Mouse (Mus musculus): ENCODE measurements around the gene Cdc42se2. TPM values are rescaled to one million over a fixed set of nuclear protein-coding genes. Genes with fewer than 3 reads are reported as not detected.

The Cdc42se2 gene
- total RNA-seq, 1 experiment, result 53.8 TPM

GRCm38 (mm10) chr11:54675792-54676489 is 111.5 kb downstream of the Cdc42se2 start:
- Histone ChIP-seq H3K9me3 (ENCODE audit: control insufficient read depth, insufficient read depth, low read depth, low read length) (no peaks in the 10 kb centered on the region), H3K27ac (ENCODE audit: insufficient read depth, low read depth, low read length, poor library complexity, severe bottlenecking) (no peak overlapping the region), H3K36me3 (ENCODE audit: control insufficient read depth, insufficient read depth, low read length, poor library complexity, severe bottlenecking) (peaks cover 2% of the 10 kb centered on the region), H3K4me3 (ENCODE audit: insufficient read depth in 1 of 2, low read depth in 1 of 2, low read length in 2 of 2, poor library complexity in 1 of 2, severe bottlenecking in 1 of 2) (no peak overlapping the region), H3K4me1 (ENCODE audit: control insufficient read depth in 2 of 2, insufficient read depth in 2 of 2, low read length in 2 of 2, poor library complexity in 1 of 2) (no peaks in the 10 kb centered on the region), H3K9ac (ENCODE audit: insufficient read depth, low read depth, low read length, poor library complexity, severe bottlenecking) (no peak overlapping the region)
- TF ChIP-seq ZC3H11A (IDR thresholded peaks at IDR 0.05; ENCODE audit: borderline replicate concordance, low read depth, low read length) (no peak), ZNF384 (IDR thresholded peaks at IDR 0.05; ENCODE audit: low read depth, low read length) (no peak), MAFK (IDR thresholded peaks at IDR 0.05; ENCODE audit: insufficient read depth, low read depth, low read length) (no peak), CHD2 (IDR thresholded peaks at IDR 0.05; ENCODE audit: low read depth, low read length) (no peak), HCFC1 (IDR thresholded peaks at IDR 0.05; ENCODE audit: borderline replicate concordance, insufficient read depth, low read length) (no peak)
- no peak for DNase-seq (ENCODE audit: low read depth, low spot score)
- in situ Hi-C loops (cut with MboI; ENCODE audit: low sequenced_read_pairs in 2 of 2, unreplicated experiment in 2 of 2), result no loop called here

GRCm38 (mm10) chr11:54673575-54674298 is 113.7 kb downstream of the Cdc42se2 start:
- in situ Hi-C loops (cut with MboI; ENCODE audit: low sequenced_read_pairs in 2 of 2, unreplicated experiment in 2 of 2), result no loop called here
- DNase-seq (ENCODE audit: low read depth, low spot score), result no peak
- Histone ChIP-seq H3K9ac (ENCODE audit: insufficient read depth, low read depth, low read length, poor library complexity, severe bottlenecking) (no peak overlapping the region), H3K9me3 (ENCODE audit: control insufficient read depth, insufficient read depth, low read depth, low read length) (no peaks in the 10 kb centered on the region), H3K27ac (ENCODE audit: insufficient read depth, low read depth, low read length, poor library complexity, severe bottlenecking) (no peak overlapping the region), H3K4me1 (ENCODE audit: control insufficient read depth in 2 of 2, insufficient read depth in 2 of 2, low read length in 2 of 2, poor library complexity in 1 of 2) (no peaks in the 10 kb centered on the region), H3K4me3 (ENCODE audit: insufficient read depth in 1 of 2, low read depth in 1 of 2, low read length in 2 of 2, poor library complexity in 1 of 2, severe bottlenecking in 1 of 2) (no peak overlapping the region), H3K36me3 (ENCODE audit: control insufficient read depth, insufficient read depth, low read length, poor library complexity, severe bottlenecking) (no peaks in the 10 kb centered on the region; the same call in 1 of the 2 replicates)
- TF ChIP-seq ZC3H11A (IDR thresholded peaks at IDR 0.05; ENCODE audit: borderline replicate concordance, low read depth, low read length) (no peak), HCFC1 (IDR thresholded peaks at IDR 0.05; ENCODE audit: borderline replicate concordance, insufficient read depth, low read length) (no peak), MAFK (IDR thresholded peaks at IDR 0.05; ENCODE audit: insufficient read depth, low read depth, low read length) (no peak), ZNF384 (IDR thresholded peaks at IDR 0.05; ENCODE audit: low read depth, low read length) (no peak), CHD2 (IDR thresholded peaks at IDR 0.05; ENCODE audit: low read depth, low read length) (no peak)

Other genes starting within 250 kb of the Cdc42se2 start
- gene Lyrm7, start 73.2 kb upstream of the Cdc42se2 start, total RNA-seq (2012; rRNA removed), result 0.98 and 1.4 TPM in 2 replicates
- 641 and 707 TPM in 2 replicates for gene Hint1, start 78.7 kb upstream of the Cdc42se2 start, total RNA-seq (2012; rRNA removed)
- gene Gpx3, start 114.8 kb upstream of the Cdc42se2 start, total RNA-seq (2012; rRNA removed), result 11.4 and 13.8 TPM in 2 replicates
- gene Tnip1, start 175.2 kb upstream of the Cdc42se2 start, total RNA-seq (2012; rRNA removed), result 14.3 and 24.9 TPM in 2 replicates
- gene Anxa6, start 245.8 kb upstream of the Cdc42se2 start, total RNA-seq (2012; rRNA removed), result 121 and 125 TPM in 2 replicates

All from ES-E14 (cell line).